Mouse (Mus musculus): ENCODE data around the gene Lrig1.

DNA sequence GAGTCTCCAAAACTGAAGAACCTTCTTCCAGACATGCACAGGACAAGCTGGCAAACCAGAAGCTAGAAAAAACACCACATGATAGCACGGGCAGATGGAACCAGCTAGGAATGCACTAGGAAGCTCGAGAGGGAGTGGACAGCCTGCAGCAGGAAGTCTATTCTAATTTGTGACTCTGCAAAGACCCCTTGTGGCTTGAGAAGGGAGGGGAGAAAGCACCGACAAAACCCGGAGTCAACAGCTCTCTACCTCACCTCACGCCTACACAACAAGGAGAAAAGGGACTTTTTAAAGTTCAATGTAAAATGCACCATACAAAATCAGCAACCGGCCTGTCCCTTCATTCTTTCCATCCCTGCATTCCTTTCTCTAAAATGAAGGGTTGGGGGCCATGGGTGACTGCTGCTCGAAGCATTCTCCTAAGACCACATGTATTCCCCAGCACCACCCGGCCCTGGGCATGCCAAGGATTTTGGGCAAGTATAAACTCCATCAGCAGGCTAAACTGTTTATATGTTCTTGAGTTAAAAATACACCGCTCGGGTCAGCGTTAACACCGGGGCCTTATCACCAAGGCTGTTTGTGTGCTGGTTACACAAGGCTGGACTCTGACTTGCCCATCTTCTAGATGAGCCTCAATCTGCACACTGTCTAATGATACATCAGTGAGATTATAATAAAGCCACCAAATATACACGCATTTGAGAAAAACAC is 15.0 kb downstream of the Lrig1 start:
- TF ChIP-seq POLR2A (IDR thresholded peaks at IDR 0.05; ENCODE audit: borderline replicate concordance, control insufficient read depth, low read depth, low read length): no peak
- TF ChIP-seq CTCF (IDR thresholded peaks at IDR 0.05; ENCODE audit: control insufficient read depth, insufficient read depth, low read length): no peak

Data from bone marrow, adult 2 months (tissue).